Mouse (Mus musculus) adrenal gland, postnatal 36 days (tissue): ENCODE results near the gene Lca5l. TPM values are rescaled to one million over a fixed set of nuclear protein-coding genes. Genes with fewer than 3 reads are reported as not detected.

Experiments used
- DNase-seq, 2 experiments: peaks; one replicate each; pipeline ENCODE4 v3.0.0; 2021; ENCODE audit warnings: mixed read lengths in 1 of 2
- long read RNA-seq, 2 experiments: library from polyadenylated mRNA; stranded (forward); transcript quantifications; one replicate each; pipeline ENCODE4 v2.0.0; 2021; ENCODE audit warnings: borderline sequencing depth in 2 of 2
- total RNA-seq, 2 experiments: library from RNA; stranded (reverse); gene quantifications; 2 replicates each; pipeline ENCODE4 v1.2.3; 2021

Gene Lca5l
- total RNA-seq: 1 to 10 TPM; 1.3 to 1.5 TPM
- long read RNA-seq, experiment 1, partial matches to known transcripts: 6 of 8 reads
- long read RNA-seq, experiment 1, other reads (novel, unspliced or antisense): 2 of 8 reads
- long read RNA-seq, experiment 2, partial matches to known transcripts: 0 of 5 reads
- long read RNA-seq, experiment 2, other reads (novel, unspliced or antisense): 5 of 5 reads

- peak; percentile 100 for DNase-seq
Measured at GRCm38 (mm10) chr16:96191531-96192506, at the start of gene Lca5l. Gene Lca5l, minus strand, starts transcription at chr16:96192271.

GRCm38 (mm10) chr16:96235366-96235970 is 43.4 kb upstream of the Lca5l start, which contains the start of gene B3galt5:
Gene B3galt5, plus strand, starts transcription at chr16:96235801.
- DNase-seq: no peak

GRCm38 (mm10) chr16:96233996-96234395 is 41.9 kb upstream of the Lca5l start:
- no peak for DNase-seq

- DNase-seq: no peak
Measured at GRCm38 (mm10) chr16:96231974-96232373, 39.9 kb upstream of the Lca5l start.

- DNase-seq: no peak
Measured at GRCm38 (mm10) chr16:96231251-96231650, 39.2 kb upstream of the Lca5l start.

- DNase-seq: peak; percentile 77 to 82
Measured at GRCm38 (mm10) chr16:96230411-96230810, 38.3 kb upstream of the Lca5l start.

- DNase-seq: no peak
Measured at GRCm38 (mm10) chr16:96229044-96229555, 37.0 kb upstream of the Lca5l start.

GRCm38 (mm10) chr16:96228438-96228837 is 36.4 kb upstream of the Lca5l start:
- DNase-seq: no peak

GRCm38 (mm10) chr16:96222452-96222851 is 30.4 kb upstream of the Lca5l start:
- no peak for DNase-seq

GRCm38 (mm10) chr16:96221959-96222358 is 29.9 kb upstream of the Lca5l start:
- DNase-seq: no peak

GRCm38 (mm10) chr16:96221491-96221890 is 29.4 kb upstream of the Lca5l start:
- no peak for DNase-seq

- no peak for DNase-seq
Measured at GRCm38 (mm10) chr16:96213027-96213426, 21.0 kb upstream of the Lca5l start.

GRCm38 (mm10) chr16:96210856-96211255 is 18.8 kb upstream of the Lca5l start:
- DNase-seq: no peak

GRCm38 (mm10) chr16:96209789-96210188 is 17.7 kb upstream of the Lca5l start:
- no peak for DNase-seq

GRCm38 (mm10) chr16:96201485-96202232 is 9.6 kb upstream of the Lca5l start:
- DNase-seq: peak; percentile 25 to 33

GRCm38 (mm10) chr16:96200702-96201028 is 8.6 kb upstream of the Lca5l start:
- DNase-seq: no peak

- peak; percentile 85 to 86 for DNase-seq
Measured at GRCm38 (mm10) chr16:96199913-96200701, 8.0 kb upstream of the Lca5l start, which contains the start of gene Sh3bgr. Gene Sh3bgr, plus strand, starts transcription at chr16:96200450.

- DNase-seq: no peak
Measured at GRCm38 (mm10) chr16:96187619-96188018, 4.5 kb downstream of the Lca5l start.

GRCm38 (mm10) chr16:96179156-96179555 is 12.9 kb downstream of the Lca5l start:
- DNase-seq: no peak

GRCm38 (mm10) chr16:96175399-96175798 is 16.7 kb downstream of the Lca5l start:
- DNase-seq: no peak

- no peak for DNase-seq
Measured at GRCm38 (mm10) chr16:96173648-96174047, 18.4 kb downstream of the Lca5l start.
